Mouse (Mus musculus): ENCODE measurements around the gene Son. TPM values are rescaled to one million over a fixed set of nuclear protein-coding genes. Genes with fewer than 3 reads are reported as not detected.
"Not testable (repeated sequence)": the region's sequence is repeated elsewhere in the genome, so short reads cannot be mapped to it uniquely, and the experiment has no call there.

The Son gene
- polyA plus RNA-seq, 1 experiment from 2014 or later: 130 TPM

GRCm38 (mm10) chr16:91645420-91645819, 1.9 kb upstream of the Son start:
- H3K4me3 ChIP-seq (ENCODE audit: low read depth, low read length); H3K9me3 ChIP-seq (ENCODE audit: control insufficient read depth, low read length); H3K4me2 ChIP-seq (ENCODE audit: low read depth); DNase-seq (ENCODE audit: low spot score); H3K4me1 ChIP-seq (ENCODE audit: control insufficient read depth, insufficient read depth, low read length); H3K27me3 ChIP-seq (ENCODE audit: control insufficient read depth, insufficient read depth, low read length); ATAC-seq (ENCODE audit: insufficient read depth, low FRiP score, low TSS enrichment); H3K36me3 ChIP-seq (ENCODE audit: control insufficient read depth, insufficient read depth, low read length); H3K27ac ChIP-seq (ENCODE audit: low read depth, low read length); H3K9ac ChIP-seq (ENCODE audit: low read length): not testable (repeated sequence)
- no CpG with 5 or more reads among the region's 2 CpGs for WGBS

GRCm38 (mm10) chr16:91645995-91646602, 1.2 kb upstream of the Son start:
- DNase-seq (ENCODE audit: low spot score) (peak; percentile 18), ATAC-seq (ENCODE audit: insufficient read depth, low FRiP score, low TSS enrichment) (no peak)
- peaks cover 5% of the 10 kb centered on the region; the same call in 1 of the 2 replicates for H3K4me1 ChIP-seq (ENCODE audit: control insufficient read depth, insufficient read depth, low read length)
- peak overlapping the region; percentile 98 for H3K4me2 ChIP-seq (ENCODE audit: low read depth)
- no peaks in the 10 kb centered on the region for H3K27me3 ChIP-seq (ENCODE audit: control insufficient read depth, insufficient read depth, low read length)
- H3K9me3 ChIP-seq (ENCODE audit: control insufficient read depth, low read length): no peaks in the 10 kb centered on the region
- H3K9ac ChIP-seq (ENCODE audit: low read length): peak overlapping the region; percentile 37
- peaks cover 8% of the 10 kb centered on the region for H3K36me3 ChIP-seq (ENCODE audit: control insufficient read depth, insufficient read depth, low read length)
- peak overlapping the region; percentile 70 for H3K4me3 ChIP-seq (ENCODE audit: low read depth, low read length)
- 1% methylated on average over 11 of the region's 11 CpGs for WGBS
- H3K27ac ChIP-seq (ENCODE audit: low read depth, low read length): no peak overlapping the region

- Histone ChIP-seq H3K9me3 (ENCODE audit: control insufficient read depth, low read length) (no peaks in the 10 kb centered on the region), H3K4me1 (ENCODE audit: control insufficient read depth, insufficient read depth, low read length) (peaks cover 5% of the 10 kb centered on the region; the same call in 1 of the 2 replicates), H3K9ac (ENCODE audit: low read length) (peak within 1 kb of the TSS; percentile 85), H3K4me2 (ENCODE audit: low read depth) (peak within 1 kb of the TSS; percentile 98), H3K4me3 (ENCODE audit: low read depth, low read length) (peak within 1 kb of the TSS; percentile 70), H3K27me3 (ENCODE audit: control insufficient read depth, insufficient read depth, low read length) (no peaks in the 10 kb centered on the region), H3K27ac (ENCODE audit: low read depth, low read length) (peak within 1 kb of the TSS; percentile 94), H3K36me3 (ENCODE audit: control insufficient read depth, insufficient read depth, low read length) (peaks cover 4% of the 10 kb centered on the region)
- ATAC-seq (ENCODE audit: insufficient read depth, low FRiP score, low TSS enrichment) (peak; percentile 88), DNase-seq (ENCODE audit: low spot score) (peak; percentile 94)
- under 1% methylated on average over 59 of the region's 59 CpGs for WGBS
These were observed 456 bp upstream of the Son start, which contains the start of gene Gart for GRCm38 (mm10) chr16:91646681-91647419. Gart (minus strand) TSS chr16:91646952.

GRCm38 (mm10) chr16:91648220-91648550, 879 bp downstream of the Son start:
- DNase-seq (ENCODE audit: low spot score) (peak; percentile 85), ATAC-seq (ENCODE audit: insufficient read depth, low FRiP score, low TSS enrichment) (peak; percentile 56)
- H3K27me3 ChIP-seq (ENCODE audit: control insufficient read depth, insufficient read depth, low read length): no peaks in the 10 kb centered on the region
- under 1% methylated on average over 22 of the region's 25 CpGs for WGBS
- no peaks in the 10 kb centered on the region for H3K9me3 ChIP-seq (ENCODE audit: control insufficient read depth, low read length)
- peak overlapping the region; percentile 94; the same call in 1 of the 2 replicates for H3K27ac ChIP-seq (ENCODE audit: low read depth, low read length)
- peak overlapping the region; percentile 98 for H3K4me2 ChIP-seq (ENCODE audit: low read depth)
- peak overlapping the region; percentile 85 for H3K9ac ChIP-seq (ENCODE audit: low read length)
- peaks cover 5% of the 10 kb centered on the region; the same call in 1 of the 2 replicates for H3K4me1 ChIP-seq (ENCODE audit: control insufficient read depth, insufficient read depth, low read length)
- peak overlapping the region; percentile 70 for H3K4me3 ChIP-seq (ENCODE audit: low read depth, low read length)
- peaks cover 3% of the 10 kb centered on the region for H3K36me3 ChIP-seq (ENCODE audit: control insufficient read depth, insufficient read depth, low read length)

GRCm38 (mm10) chr16:91649246-91649645, 1.9 kb downstream of the Son start:
- Histone ChIP-seq H3K27ac (ENCODE audit: low read depth, low read length) (no peak overlapping the region), H3K9ac (ENCODE audit: low read length) (0 out of 2 replicates have a peak overlapping the region, but pooled peaks have one; percentile 18), H3K4me3 (ENCODE audit: low read depth, low read length) (peak overlapping the region; percentile 70), H3K9me3 (ENCODE audit: control insufficient read depth, low read length) (no peaks in the 10 kb centered on the region), H3K4me1 (ENCODE audit: control insufficient read depth, insufficient read depth, low read length) (peaks cover 5% of the 10 kb centered on the region; the same call in 1 of the 2 replicates), H3K27me3 (ENCODE audit: control insufficient read depth, insufficient read depth, low read length) (no peaks in the 10 kb centered on the region), H3K36me3 (ENCODE audit: control insufficient read depth, insufficient read depth, low read length) (peaks cover 3% of the 10 kb centered on the region), H3K4me2 (ENCODE audit: low read depth) (peak overlapping the region; percentile 98)
- ATAC-seq (ENCODE audit: insufficient read depth, low FRiP score, low TSS enrichment) (no peak), DNase-seq (ENCODE audit: low spot score) (peak; percentile 11)
- 73% methylated on average over 3 of the region's 3 CpGs for WGBS

- H3K4me3 ChIP-seq (ENCODE audit: low read depth, low read length): no peak overlapping the region
- H3K4me2 ChIP-seq (ENCODE audit: low read depth): no peak overlapping the region
- H3K9me3 ChIP-seq (ENCODE audit: control insufficient read depth, low read length): no peaks in the 10 kb centered on the region
- H3K36me3 ChIP-seq (ENCODE audit: control insufficient read depth, insufficient read depth, low read length): peaks cover 4% of the 10 kb centered on the region
- ATAC-seq (ENCODE audit: insufficient read depth, low FRiP score, low TSS enrichment) (no peak), DNase-seq (ENCODE audit: low spot score) (no peak)
- H3K9ac ChIP-seq (ENCODE audit: low read length): no peak overlapping the region
- H3K27ac ChIP-seq (ENCODE audit: low read depth, low read length): no peak overlapping the region
- H3K27me3 ChIP-seq (ENCODE audit: control insufficient read depth, insufficient read depth, low read length): no peaks in the 10 kb centered on the region
- peaks cover 5% of the 10 kb centered on the region; the same call in 1 of the 2 replicates for H3K4me1 ChIP-seq (ENCODE audit: control insufficient read depth, insufficient read depth, low read length)
These were observed 2.5 kb downstream of the Son start for GRCm38 (mm10) chr16:91649781-91650180.

GRCm38 (mm10) chr16:91652191-91652590, 4.9 kb downstream of the Son start:
- 90% methylated on average over 3 of the region's 3 CpGs for whole genome bisulfite sequencing
- Histone ChIP-seq H3K27me3 (ENCODE audit: control insufficient read depth, insufficient read depth, low read length) (no peaks in the 10 kb centered on the region), H3K9me3 (ENCODE audit: control insufficient read depth, low read length) (no peaks in the 10 kb centered on the region), H3K4me2 (ENCODE audit: low read depth) (no peak overlapping the region), H3K27ac (ENCODE audit: low read depth, low read length) (no peak overlapping the region), H3K9ac (ENCODE audit: low read length) (no peak overlapping the region), H3K36me3 (ENCODE audit: control insufficient read depth, insufficient read depth, low read length) (peaks cover 25% of the 10 kb centered on the region), H3K4me3 (ENCODE audit: low read depth, low read length) (no peak overlapping the region), H3K4me1 (ENCODE audit: control insufficient read depth, insufficient read depth, low read length) (no peaks in the 10 kb centered on the region; the same call in 1 of the 2 replicates)
- ATAC-seq (ENCODE audit: insufficient read depth, low FRiP score, low TSS enrichment): no peak
- no peak for DNase-seq (ENCODE audit: low spot score)

GRCm38 (mm10) chr16:91655285-91655684, 8.0 kb downstream of the Son start:
- Histone ChIP-seq H3K27me3 (ENCODE audit: control insufficient read depth, insufficient read depth, low read length) (no peaks in the 10 kb centered on the region), H3K4me1 (ENCODE audit: control insufficient read depth, insufficient read depth, low read length) (no peaks in the 10 kb centered on the region), H3K9ac (ENCODE audit: low read length) (no peak overlapping the region), H3K4me2 (ENCODE audit: low read depth) (no peak overlapping the region), H3K27ac (ENCODE audit: low read depth, low read length) (no peak overlapping the region), H3K9me3 (ENCODE audit: control insufficient read depth, low read length) (no peaks in the 10 kb centered on the region), H3K4me3 (ENCODE audit: low read depth, low read length) (no peak overlapping the region), H3K36me3 (ENCODE audit: control insufficient read depth, insufficient read depth, low read length) (peaks cover 56% of the 10 kb centered on the region)
- ATAC-seq (ENCODE audit: insufficient read depth, low FRiP score, low TSS enrichment) (no peak), DNase-seq (ENCODE audit: low spot score) (no peak)
- 97% methylated on average over 9 of the region's 9 CpGs for WGBS

Data from neural tube, embryonic 11.5 days (tissue).